8 mouse cellular contexts compared by ENCODE assay signal in genomic region chr7:141902791-141903190, GRCm38 (mm10). TPM values are rescaled to one million over a fixed set of nuclear protein-coding genes. Genes with fewer than 3 reads are reported as not detected.
DNase-seq lines count a peak whose midpoint lies in the region; ATAC-seq and TF ChIP-seq lines count a peak whose summit lies in the region.

No protein-coding gene starts in this region.

- no peak for TF ChIP-seq CTCF in heart, adult 2 months (IDR thresholded peaks at IDR 0.05)
- TF ChIP-seq CTCF in spleen, adult 2 months (IDR thresholded peaks at IDR 0.05; ENCODE audit: extremely low read depth, insufficient read depth, insufficient read length, insufficient replicate concordance): no peak
- TF ChIP-seq CTCF in intestine, postnatal 0 days (IDR thresholded peaks at IDR 0.05; ENCODE audit: low read depth): no peak

- no peaks in the 10 kb centered on the region; the same call in 1 of the 2 replicates for H3K27me3 ChIP-seq in heart, adult 2 months (ENCODE audit: control insufficient read depth, insufficient read depth, low read length)
- no peaks in the 10 kb centered on the region for H3K27me3 ChIP-seq in spleen, adult 2 months (ENCODE audit: control insufficient read depth, insufficient read depth, low read length)
- H3K27me3 ChIP-seq in intestine, postnatal 0 days (replicated peaks; ENCODE audit: control insufficient read depth, insufficient read depth, low read length): 0 out of 2 replicates have a peak, but pooled peaks cover 5% of the 10 kb centered on the region
- 0 out of 2 replicates have a peak, but pooled peaks cover 3% of the 10 kb centered on the region for H3K27me3 ChIP-seq in neural tube, embryonic 12.5 days (replicated peaks)

- DNase-seq in heart, adult 2 months: no peak
- DNase-seq in heart, postnatal 14 days: no peak
- DNase-seq in spleen, adult 2 months (ENCODE audit: low read depth in 1 of 2, low spot score in 2 of 2): no peak
- no peak for DNase-seq in spleen, postnatal 10 days (ENCODE audit: low spot score in 2 of 2)
- no peak for DNase-seq in gastrocnemius, postnatal 14 days
- DNase-seq in ovary, postnatal 36 days (ENCODE audit: low spot score): no peak

- peak overlapping the region; percentile 70 for H3K9ac ChIP-seq in heart, adult 2 months (ENCODE audit: low read depth, low read length)
- no peak overlapping the region for H3K9ac ChIP-seq in intestine, postnatal 0 days (ENCODE audit: low read depth, low read length)
- H3K9ac ChIP-seq in neural tube, embryonic 12.5 days: peak overlapping the region; percentile 89

- H3K9me3 ChIP-seq in intestine, postnatal 0 days (ENCODE audit: control insufficient read depth): no peaks in the 10 kb centered on the region
- no peaks in the 10 kb centered on the region for H3K9me3 ChIP-seq in neural tube, embryonic 12.5 days

- intact Hi-C loops in heart, adult 2 months (cut with DNase I): loop anchor here (5.0 kb wide), 1 partner anchor 340 kb away; the partner anchor contains the start of gene Ap2a2
- intact Hi-C loops in heart, postnatal 14 days (cut with DNase I): no loop called here
- intact Hi-C loops in gastrocnemius, postnatal 14 days (cut with DNase I; ENCODE audit: low total_unique reads): no loop called here

- WGBS in heart, adult 2 months: 66% methylated on average over 4 of the region's 4 CpGs
- 85% methylated on average over 4 of the region's 4 CpGs for WGBS in spleen, adult 2 months
- WGBS in intestine, postnatal 0 days: 73% methylated on average over 4 of the region's 4 CpGs
- WGBS in neural tube, embryonic 12.5 days: 69% methylated on average over 4 of the region's 4 CpGs

- peak overlapping the region; percentile 100 for H3K4me3 ChIP-seq in heart, adult 2 months
- H3K4me3 ChIP-seq in spleen, adult 2 months (ENCODE audit: extremely low read depth, insufficient read depth, insufficient read length): peak overlapping the region; percentile 56; the same call in 1 of the 2 replicates
- H3K4me3 ChIP-seq in intestine, postnatal 0 days (ENCODE audit: low read depth, low read length): peak overlapping the region; percentile 87
- peak overlapping the region; percentile 81 for H3K4me3 ChIP-seq in neural tube, embryonic 12.5 days

- peaks cover 9% of the 10 kb centered on the region for H3K36me3 ChIP-seq in heart, adult 2 months (ENCODE audit: control insufficient read depth, insufficient read depth, low read length)
- no peaks in the 10 kb centered on the region for H3K36me3 ChIP-seq in spleen, adult 2 months (ENCODE audit: control insufficient read depth, insufficient read depth, low read length)
- H3K36me3 ChIP-seq in intestine, postnatal 0 days (ENCODE audit: control insufficient read depth, insufficient read depth): no peaks in the 10 kb centered on the region
- H3K36me3 ChIP-seq in neural tube, embryonic 12.5 days: no peaks in the 10 kb centered on the region

- no peak for ATAC-seq in intestine, postnatal 0 days
- no peak for ATAC-seq in neural tube, embryonic 12.5 days (ENCODE audit: low FRiP score, low read depth)

- no peak for TF ChIP-seq EP300 in heart, adult 2 months (IDR thresholded peaks at IDR 0.05; ENCODE audit: insufficient read depth, low read depth, low read length)

- TF ChIP-seq POLR2A in heart, adult 2 months (IDR thresholded peaks at IDR 0.05; ENCODE audit: insufficient read depth, low read depth, low read length): no peak
- TF ChIP-seq POLR2A in spleen, adult 2 months (IDR thresholded peaks at IDR 0.05; ENCODE audit: low read depth, low read length): no peak

- peak overlapping the region; percentile 65 for H3K27ac ChIP-seq in heart, adult 2 months
- H3K27ac ChIP-seq in spleen, adult 2 months (ENCODE audit: insufficient read depth, low read length): no peak overlapping the region
- H3K27ac ChIP-seq in intestine, postnatal 0 days (ENCODE audit: low read depth, low read length): no peak overlapping the region
- H3K27ac ChIP-seq in neural tube, embryonic 12.5 days: no peak overlapping the region

- H3K79me2 ChIP-seq in heart, adult 2 months (replicated peaks; ENCODE audit: control insufficient read depth, insufficient read depth, low read length): peaks cover 5% of the 10 kb centered on the region; the same call in 1 of the 2 replicates

- H3K4me1 ChIP-seq in heart, adult 2 months (ENCODE audit: control insufficient read depth, insufficient read depth, low read length): peaks cover 15% of the 10 kb centered on the region
- peaks cover 10% of the 10 kb centered on the region; the same call in 1 of the 2 replicates for H3K4me1 ChIP-seq in spleen, adult 2 months (ENCODE audit: control insufficient read depth, insufficient read depth, insufficient read length)
- peaks cover 10% of the 10 kb centered on the region; the same call in 1 of the 2 replicates for H3K4me1 ChIP-seq in intestine, postnatal 0 days (replicated peaks; ENCODE audit: control insufficient read depth, insufficient read depth, low read length)
- peaks cover 22% of the 10 kb centered on the region for H3K4me1 ChIP-seq in neural tube, embryonic 12.5 days

- peak overlapping the region; percentile 68 for H3K4me2 ChIP-seq in intestine, postnatal 0 days (replicated peaks; ENCODE audit: low read depth)
- H3K4me2 ChIP-seq in neural tube, embryonic 12.5 days (replicated peaks): peak overlapping the region; percentile 91

RNA-seq across cellular contexts. Expression of gene Tollip, which starts 15.5 kb away (rescaled TPM):
- total RNA-seq in heart, adult 2 months (2021): 10 to 100 TPM; 50.2 to 54.2 TPM
- polyA plus RNA-seq in heart, adult 2 months (2012; rRNA removed): 66.3 and 95.4 TPM in 2 replicates
- total RNA-seq in heart, postnatal 14 days (2021): 10 to 100 TPM; 46.1 to 48.6 TPM
- polyA plus RNA-seq in spleen, adult 2 months (2012; rRNA removed): 40.8 and 49.4 TPM in 2 replicates
- 48.6 and 49.1 TPM in 2 replicates for polyA plus RNA-seq in intestine, postnatal 0 days (2015; fragmentation: Nextera tagmentation; extraction: Ambion mirVana)
- 70.1 and 74.1 TPM in 2 replicates for polyA plus RNA-seq in neural tube, embryonic 12.5 days (2016; fragmentation: Nextera tagmentation; extraction: Ambion mirVana)
- total RNA-seq in gastrocnemius, postnatal 14 days (2021): 10 to 100 TPM; 24.7 to 25.6 TPM

RNA-seq across cellular contexts. Expression of gene Brsk2, which starts 46.8 kb away (rescaled TPM):
- under 1 TPM; 0.07 to 0.18 TPM for total RNA-seq in heart, adult 2 months (2021)
- polyA plus RNA-seq in heart, adult 2 months (2012; rRNA removed): 0.20 and 0.23 TPM in 2 replicates
- under 1 TPM; 0.12 to 0.46 TPM for total RNA-seq in heart, postnatal 14 days (2021)
- polyA plus RNA-seq in spleen, adult 2 months (2012; rRNA removed): 0.67 and 1.6 TPM in 2 replicates
- polyA plus RNA-seq in intestine, postnatal 0 days (2015; fragmentation: Nextera tagmentation; extraction: Ambion mirVana): 0.55 and 0.69 TPM in 2 replicates
- polyA plus RNA-seq in neural tube, embryonic 12.5 days (2016; fragmentation: Nextera tagmentation; extraction: Ambion mirVana): 21.0 and 21.2 TPM in 2 replicates
- under 1 TPM; 0.35 to 0.58 TPM for total RNA-seq in gastrocnemius, postnatal 14 days (2021)
